Mouse (Mus musculus): ENCODE data around the gene Ide. TPM values are rescaled to one million over a fixed set of nuclear protein-coding genes. Genes with fewer than 3 reads are reported as not detected.

Ide gene
- polyA plus RNA-seq, 1 experiment from 2014 or later = 43.2 TPM

GRCm38 (mm10) chr19:37362545-37362944 is 24.9 kb upstream of the Ide start:
- H3K9ac ChIP-seq = no peak overlapping the region
- no peaks in the 10 kb centered on the region for H3K27me3 ChIP-seq
- no peak overlapping the region; the same call in 1 of the 2 replicates for H3K4me2 ChIP-seq
- no peaks in the 10 kb centered on the region for H3K4me1 ChIP-seq (replicated peaks)
- no peaks in the 10 kb centered on the region for H3K9me3 ChIP-seq
- no peak overlapping the region for H3K4me3 ChIP-seq
- H3K27ac ChIP-seq (replicated peaks) = no peak overlapping the region
- WGBS = 24% methylated on average over 5 of the region's 5 CpGs
- H3K36me3 ChIP-seq = no peaks in the 10 kb centered on the region
- ATAC-seq (ENCODE audit: low FRiP score, low read depth) = peak; percentile 51; the same call in 1 of the 2 replicates

- Histone ChIP-seq H3K27me3 (no peaks in the 10 kb centered on the region), H3K27ac (replicated peaks) (no peak overlapping the region), H3K36me3 (no peaks in the 10 kb centered on the region), H3K4me2 (no peak overlapping the region), H3K9ac (no peak overlapping the region), H3K9me3 (no peaks in the 10 kb centered on the region), H3K4me1 (replicated peaks) (no peaks in the 10 kb centered on the region), H3K4me3 (no peak overlapping the region)
- 75% methylated on average over 5 of the region's 5 CpGs for WGBS
- no peak for ATAC-seq (ENCODE audit: low FRiP score, low read depth)
Measured at GRCm38 (mm10) chr19:37360044-37360443, 22.4 kb upstream of the Ide start.

GRCm38 (mm10) chr19:37353331-37353730 is 15.7 kb upstream of the Ide start:
- H3K27ac ChIP-seq (replicated peaks) = no peak overlapping the region
- H3K9ac ChIP-seq = no peak overlapping the region
- H3K4me2 ChIP-seq = no peak overlapping the region
- H3K9me3 ChIP-seq = no peaks in the 10 kb centered on the region
- no peak for ATAC-seq (ENCODE audit: low FRiP score, low read depth)
- no peaks in the 10 kb centered on the region for H3K4me1 ChIP-seq (replicated peaks)
- no peaks in the 10 kb centered on the region for H3K36me3 ChIP-seq
- WGBS = 96% methylated on average over 6 of the region's 6 CpGs
- H3K27me3 ChIP-seq = no peaks in the 10 kb centered on the region
- H3K4me3 ChIP-seq = no peak overlapping the region

- H3K9ac ChIP-seq = no peak overlapping the region
- ATAC-seq (ENCODE audit: low FRiP score, low read depth) = no peak
- H3K27ac ChIP-seq (replicated peaks) = no peak overlapping the region
- H3K36me3 ChIP-seq = no peaks in the 10 kb centered on the region
- no peaks in the 10 kb centered on the region for H3K27me3 ChIP-seq
- WGBS = 94% methylated on average over 3 of the region's 3 CpGs
- H3K4me3 ChIP-seq = no peak overlapping the region
- no peak overlapping the region for H3K4me2 ChIP-seq
- no peaks in the 10 kb centered on the region for H3K9me3 ChIP-seq
- H3K4me1 ChIP-seq (replicated peaks) = no peaks in the 10 kb centered on the region
Measured at GRCm38 (mm10) chr19:37352756-37353155, 15.1 kb upstream of the Ide start.

GRCm38 (mm10) chr19:37348952-37349351 is 11.3 kb upstream of the Ide start:
- Histone ChIP-seq H3K4me3 (no peak overlapping the region), H3K4me1 (replicated peaks) (no peaks in the 10 kb centered on the region), H3K9ac (no peak overlapping the region), H3K9me3 (no peaks in the 10 kb centered on the region), H3K27ac (replicated peaks) (no peak overlapping the region), H3K27me3 (no peaks in the 10 kb centered on the region), H3K4me2 (no peak overlapping the region), H3K36me3 (no peaks in the 10 kb centered on the region)
- ATAC-seq (ENCODE audit: low FRiP score, low read depth) = no peak

GRCm38 (mm10) chr19:37348331-37348730 is 10.7 kb upstream of the Ide start:
- Histone ChIP-seq H3K9me3 (no peaks in the 10 kb centered on the region), H3K27me3 (no peaks in the 10 kb centered on the region), H3K36me3 (no peaks in the 10 kb centered on the region), H3K4me3 (no peak overlapping the region), H3K27ac (replicated peaks) (no peak overlapping the region), H3K9ac (no peak overlapping the region), H3K4me2 (no peak overlapping the region), H3K4me1 (replicated peaks) (no peaks in the 10 kb centered on the region)
- WGBS = 84% methylated on average over 10 of the region's 10 CpGs
- no peak for ATAC-seq (ENCODE audit: low FRiP score, low read depth)

GRCm38 (mm10) chr19:37346258-37346657 is 8.6 kb upstream of the Ide start:
- no peak for ATAC-seq (ENCODE audit: low FRiP score, low read depth)
- no peak overlapping the region for H3K4me3 ChIP-seq
- H3K27me3 ChIP-seq = no peaks in the 10 kb centered on the region
- WGBS = 81% methylated on average over 3 of the region's 3 CpGs
- H3K9ac ChIP-seq = no peak overlapping the region
- H3K36me3 ChIP-seq = no peaks in the 10 kb centered on the region
- H3K4me1 ChIP-seq (replicated peaks) = no peaks in the 10 kb centered on the region
- H3K9me3 ChIP-seq = no peaks in the 10 kb centered on the region
- no peak overlapping the region for H3K4me2 ChIP-seq
- no peak overlapping the region for H3K27ac ChIP-seq (replicated peaks)

DNA sequence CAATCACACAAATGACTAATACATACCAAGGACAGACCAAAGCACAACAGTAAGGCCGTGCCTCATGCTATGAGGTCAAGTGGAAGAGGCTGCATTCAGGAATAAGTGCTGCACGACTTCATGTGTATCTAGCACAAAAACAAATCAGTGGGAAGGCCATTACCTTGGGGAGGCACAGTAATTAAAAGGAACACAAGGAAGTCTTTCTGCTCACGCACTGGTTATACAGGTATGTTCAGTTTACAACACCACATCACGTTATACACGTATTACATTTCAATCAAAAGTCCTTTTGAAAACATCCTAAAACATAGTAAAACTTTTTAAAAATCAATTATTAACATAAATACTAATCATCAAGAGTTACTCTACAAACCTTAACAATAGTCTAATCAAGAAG is 6.2 kb upstream of the Ide start:
- WGBS = 87% methylated on average over 5 of the region's 5 CpGs
- no peaks in the 10 kb centered on the region for H3K36me3 ChIP-seq
- H3K4me3 ChIP-seq = no peak overlapping the region
- H3K4me2 ChIP-seq = no peak overlapping the region
- H3K27ac ChIP-seq (replicated peaks) = no peak overlapping the region
- no peaks in the 10 kb centered on the region for H3K27me3 ChIP-seq
- H3K9me3 ChIP-seq = no peaks in the 10 kb centered on the region
- no peaks in the 10 kb centered on the region for H3K4me1 ChIP-seq (replicated peaks)
- ATAC-seq (ENCODE audit: low FRiP score, low read depth) = no peak
- no peak overlapping the region for H3K9ac ChIP-seq

DNA sequence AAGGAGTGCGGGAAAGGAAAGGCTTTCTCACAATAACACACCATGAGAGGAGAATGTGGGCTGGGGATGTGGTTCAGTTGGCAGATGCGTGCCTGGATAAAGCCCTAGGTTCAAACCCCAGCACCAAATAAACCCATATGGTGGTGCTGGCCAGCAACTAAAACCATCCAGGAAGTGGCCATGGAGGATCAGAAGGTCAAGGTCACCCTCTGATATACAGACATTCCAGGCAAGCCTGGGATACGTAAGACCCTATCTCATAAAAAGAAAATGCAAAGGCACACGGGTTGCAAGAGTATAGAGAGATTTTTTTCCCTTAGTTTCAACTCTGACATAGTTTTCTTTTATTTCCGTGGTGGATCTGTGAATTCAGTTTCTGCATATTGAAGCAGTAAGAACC is 3.3 kb upstream of the Ide start:
- no peak for ATAC-seq (ENCODE audit: low FRiP score, low read depth)
- Histone ChIP-seq H3K27me3 (no peaks in the 10 kb centered on the region), H3K9ac (no peak overlapping the region), H3K36me3 (no peaks in the 10 kb centered on the region), H3K4me2 (no peak overlapping the region), H3K4me1 (replicated peaks) (no peaks in the 10 kb centered on the region), H3K9me3 (no peaks in the 10 kb centered on the region), H3K4me3 (no peak overlapping the region), H3K27ac (replicated peaks) (no peak overlapping the region)
- 88% methylated on average over 5 of the region's 5 CpGs for WGBS

DNA sequence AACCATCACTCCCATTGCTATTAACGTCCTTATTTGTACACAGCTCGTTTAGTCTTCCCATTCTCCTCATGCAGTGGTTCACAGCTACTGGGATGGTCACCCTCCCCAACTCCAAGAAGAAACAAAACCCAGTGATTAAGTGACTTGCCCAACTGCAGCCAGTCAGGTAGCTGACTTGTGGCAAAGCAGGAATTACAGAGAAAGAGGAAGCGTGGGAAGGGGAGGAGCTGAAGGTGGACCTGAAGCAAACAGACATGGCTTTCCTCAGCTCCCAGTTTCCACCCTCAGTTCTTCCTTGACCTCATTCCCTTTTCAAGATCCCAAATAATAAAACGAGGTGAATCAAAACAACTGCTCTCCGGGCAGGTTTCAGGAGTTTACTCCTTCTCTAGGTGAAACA is 2.8 kb upstream of the Ide start:
- no peak for ATAC-seq (ENCODE audit: low FRiP score, low read depth)
- Histone ChIP-seq H3K27ac (replicated peaks) (no peak overlapping the region), H3K36me3 (no peaks in the 10 kb centered on the region), H3K9ac (no peak overlapping the region), H3K4me2 (no peak overlapping the region), H3K9me3 (no peaks in the 10 kb centered on the region), H3K4me1 (replicated peaks) (no peaks in the 10 kb centered on the region), H3K4me3 (no peak overlapping the region), H3K27me3 (no peaks in the 10 kb centered on the region)
- WGBS = 89% methylated on average over 5 of the region's 5 CpGs

DNA sequence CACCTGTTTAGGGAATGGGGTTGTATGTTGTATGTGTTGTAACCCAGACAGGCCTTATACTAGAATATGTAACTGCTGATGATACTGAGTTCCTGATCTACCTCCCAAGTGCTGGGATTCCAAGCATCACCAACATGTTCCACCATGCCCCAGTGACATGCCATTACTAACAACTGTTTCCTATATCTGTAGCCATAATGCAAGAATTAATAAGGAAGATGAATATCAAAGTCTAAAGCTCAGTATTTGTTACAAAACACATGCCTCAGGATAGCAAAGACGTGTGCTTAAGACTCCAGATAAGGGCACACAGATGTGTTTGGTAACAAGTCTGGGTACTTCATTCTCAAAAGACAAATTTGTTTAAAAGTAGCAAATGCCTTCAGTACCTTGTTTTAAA is 2.3 kb downstream of the Ide start:
- H3K9ac ChIP-seq = no peak overlapping the region
- H3K36me3 ChIP-seq = no peaks in the 10 kb centered on the region
- ATAC-seq (ENCODE audit: low FRiP score, low read depth) = no peak
- H3K4me2 ChIP-seq = no peak overlapping the region
- no peaks in the 10 kb centered on the region for H3K4me1 ChIP-seq (replicated peaks)
- H3K4me3 ChIP-seq = no peak overlapping the region
- WGBS = 88% methylated on average over 1 of the region's 1 CpGs
- H3K9me3 ChIP-seq = no peaks in the 10 kb centered on the region
- no peak overlapping the region for H3K27ac ChIP-seq (replicated peaks)
- H3K27me3 ChIP-seq = no peaks in the 10 kb centered on the region

DNA sequence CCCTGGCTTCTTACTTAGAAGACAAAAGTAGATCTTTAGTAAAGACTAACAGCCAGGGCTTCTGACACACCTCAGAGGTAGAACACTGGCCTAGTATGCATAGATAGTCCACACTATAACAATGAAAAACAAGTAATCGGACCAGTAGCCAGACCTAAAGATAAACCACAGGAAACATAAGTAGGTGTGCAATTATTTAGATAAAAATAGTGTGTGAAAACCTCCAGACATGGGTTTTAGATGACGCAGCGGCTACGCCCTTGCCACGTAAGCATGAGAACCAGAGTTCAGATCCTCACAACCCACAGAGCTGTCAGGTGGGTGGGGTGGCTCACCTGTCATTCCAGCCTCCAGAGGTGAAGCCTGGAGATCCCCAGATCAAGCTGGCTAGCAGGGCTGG is 4.3 kb downstream of the Ide start:
- Histone ChIP-seq H3K4me3 (no peak overlapping the region), H3K36me3 (peaks cover 4% of the 10 kb centered on the region; the same call in 1 of the 2 replicates), H3K4me2 (no peak overlapping the region), H3K27me3 (no peaks in the 10 kb centered on the region), H3K27ac (replicated peaks) (no peak overlapping the region), H3K9me3 (no peaks in the 10 kb centered on the region), H3K9ac (no peak overlapping the region), H3K4me1 (replicated peaks) (no peaks in the 10 kb centered on the region)
- ATAC-seq (ENCODE audit: low FRiP score, low read depth) = no peak
- WGBS = 96% methylated on average over 5 of the region's 5 CpGs

GRCm38 (mm10) chr19:37332726-37333125 is 4.9 kb downstream of the Ide start:
- Histone ChIP-seq H3K9ac (no peak overlapping the region), H3K27ac (replicated peaks) (no peak overlapping the region), H3K4me1 (replicated peaks) (no peaks in the 10 kb centered on the region), H3K36me3 (peaks cover 11% of the 10 kb centered on the region; the same call in 1 of the 2 replicates), H3K9me3 (no peaks in the 10 kb centered on the region), H3K4me2 (no peak overlapping the region), H3K4me3 (no peak overlapping the region), H3K27me3 (no peaks in the 10 kb centered on the region)
- no peak for ATAC-seq (ENCODE audit: low FRiP score, low read depth)
- WGBS = 88% methylated on average over 4 of the region's 4 CpGs
